Mouse (Mus musculus) liver, embryonic 16.5 days (tissue): ENCODE results near the gene Arl15. TPM values are rescaled to one million over a fixed set of nuclear protein-coding genes. Genes with fewer than 3 reads are reported as not detected.

Experiments
- ATAC-seq: fragments of 200-750 bp; cut with Nextera tagmentation; 2 replicates; pipeline ENCODE4 v1.8.0; 2017; ENCODE audit warnings: low read depth, mild to moderate bottlenecking, moderate number of reproducible peaks, moderate library complexity
- H3K27ac ChIP-seq: fragments of 300-500 bp; sonication (generic); 2 replicates; pipeline ENCODE4 v1.5.1; 2014; ENCODE audit warnings: mild to moderate bottlenecking, low read length
- H3K27me3 ChIP-seq: fragments of 300-500 bp; sonication (generic); 2 replicates; pipeline ENCODE4 v1.6.1; 2014; ENCODE audit warnings: low read depth, low read length, mixed read lengths; ENCODE audit not compliant: control insufficient read depth, insufficient read depth
- H3K36me3 ChIP-seq: fragments of 300-500 bp; sonication (generic); 2 replicates; pipeline ENCODE4 v1.6.1; 2014; ENCODE audit warnings: mild to moderate bottlenecking; ENCODE audit not compliant: control insufficient read depth, insufficient read depth
- H3K4me1 ChIP-seq: fragments of 300-500 bp; sonication (generic); 2 replicates; pipeline ENCODE4 v1.6.1; 2014; ENCODE audit warnings: low read depth, low read length, mixed read lengths; ENCODE audit not compliant: control insufficient read depth
- H3K4me2 ChIP-seq: fragments of 300-500 bp; sonication (generic); 2 replicates; pipeline ENCODE4 v1.6.1; 2014; ENCODE audit warnings: low read depth, low read length, mixed read lengths
- H3K4me3 ChIP-seq: fragments of 300-500 bp; sonication (generic); 2 replicates; pipeline ENCODE4 v1.5.1; 2014; ENCODE audit warnings: low read depth, mild to moderate bottlenecking, low read length
- H3K9ac ChIP-seq: fragments of 300-500 bp; sonication (generic); 2 replicates; pipeline ENCODE4 v1.6.1; 2014; ENCODE audit warnings: low read depth, low read length
- H3K9me3 ChIP-seq: fragments of 300-500 bp; sonication (generic); replicated peaks from 2 replicates; pipeline ENCODE4 v1.6.1; 2016; ENCODE audit warnings: low read length; ENCODE audit not compliant: control insufficient read depth
- WGBS: fragments of 180-500 bp; shearing (Covaris S2); extraction: QIAGEN DNeasy Blood & Tissue Kit; methylation state at CpG from one replicate; pipeline ENCODE4 v1.1.7; 2014; ENCODE audit not compliant: insufficient replicate concordance; 5-methylcytosine and 5-hydroxymethylcytosine counted together
- polyA plus RNA-seq: library from polyadenylated mRNA; unstranded; fragments of >200 nt; fragmentation: Nextera tagmentation; extraction: Ambion mirVana; gene quantifications from 2 replicates; pipeline ENCODE4 v1.2.1, GENCODE M21; 2015

The Arl15 gene
- polyA plus RNA-seq, 1 experiment from 2014 or later = 2.9 TPM

DNA sequence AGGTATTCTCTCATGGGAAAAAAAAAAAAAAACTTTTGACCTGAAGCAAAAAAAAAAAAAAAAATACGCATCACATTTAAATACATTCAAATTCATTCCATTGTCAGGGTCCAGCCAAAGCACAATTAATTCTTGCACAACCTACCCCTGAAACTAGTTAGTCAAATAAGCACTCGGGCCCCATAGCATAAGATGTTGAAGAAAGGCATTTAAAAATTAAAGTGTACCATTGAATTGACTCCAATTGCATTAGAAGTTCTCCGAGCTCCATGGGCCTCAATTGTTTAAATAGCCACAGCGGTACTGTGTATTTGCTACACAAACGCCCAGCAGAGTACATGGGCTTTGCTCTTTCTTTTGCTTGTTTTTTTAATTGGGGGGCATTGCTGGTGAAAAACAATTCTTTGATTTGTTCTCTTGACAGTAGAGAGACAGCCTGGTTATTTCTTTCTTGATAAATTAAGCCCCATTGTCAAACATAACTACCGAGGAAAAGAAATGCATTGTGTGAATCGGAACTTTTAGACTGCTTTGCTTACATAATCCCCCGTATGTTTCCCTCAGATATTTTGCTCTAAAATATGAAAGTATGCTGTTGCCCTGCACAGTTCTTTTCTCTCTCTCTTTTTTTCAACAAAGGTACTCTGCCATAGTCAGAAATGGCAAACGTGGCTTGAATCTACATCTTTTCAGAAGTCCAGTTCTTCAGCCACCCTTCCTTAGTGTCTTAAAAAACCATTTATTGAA lies 201.4 kb downstream of the Arl15 start:
- H3K27me3 ChIP-seq = no peaks in the 10 kb centered on the region
- no peaks in the 10 kb centered on the region for H3K36me3 ChIP-seq
- no peaks in the 10 kb centered on the region for H3K4me1 ChIP-seq
- 74% methylated on average over 9 of the region's 9 CpGs for WGBS
- H3K27ac ChIP-seq = no peak overlapping the region
- H3K9me3 ChIP-seq = no peaks in the 10 kb centered on the region
- no peak overlapping the region for H3K4me2 ChIP-seq
- no peak overlapping the region for H3K9ac ChIP-seq
- no peak overlapping the region for H3K4me3 ChIP-seq
- no peak for ATAC-seq

DNA sequence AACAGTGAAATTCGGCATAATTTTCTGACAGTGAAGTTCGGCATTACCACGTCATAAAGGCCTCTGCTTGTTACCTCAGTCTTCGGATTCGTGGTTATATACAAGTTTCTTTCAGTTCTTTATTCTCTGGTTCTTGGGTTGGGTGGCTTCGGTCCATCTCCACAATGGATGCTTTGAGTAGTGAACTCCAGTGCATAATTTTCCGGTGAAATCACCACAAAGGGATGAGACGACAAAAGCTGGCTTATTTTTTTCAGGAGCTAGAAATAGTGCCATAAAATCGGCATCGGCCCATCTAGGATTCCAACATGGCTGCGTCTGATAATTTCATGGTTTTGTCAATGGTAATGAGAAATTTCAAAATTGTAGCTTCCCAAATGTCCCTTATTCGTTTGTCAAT lies 204.5 kb downstream of the Arl15 start:
- no peaks in the 10 kb centered on the region for H3K36me3 ChIP-seq
- no peak overlapping the region for H3K27ac ChIP-seq
- H3K4me1 ChIP-seq = no peaks in the 10 kb centered on the region
- no peak overlapping the region for H3K4me2 ChIP-seq
- H3K4me3 ChIP-seq = no peak overlapping the region
- H3K9ac ChIP-seq = no peak overlapping the region
- 83% methylated on average over 12 of the region's 12 CpGs for WGBS
- H3K9me3 ChIP-seq = no peaks in the 10 kb centered on the region
- no peaks in the 10 kb centered on the region for H3K27me3 ChIP-seq
- no peak for ATAC-seq

DNA sequence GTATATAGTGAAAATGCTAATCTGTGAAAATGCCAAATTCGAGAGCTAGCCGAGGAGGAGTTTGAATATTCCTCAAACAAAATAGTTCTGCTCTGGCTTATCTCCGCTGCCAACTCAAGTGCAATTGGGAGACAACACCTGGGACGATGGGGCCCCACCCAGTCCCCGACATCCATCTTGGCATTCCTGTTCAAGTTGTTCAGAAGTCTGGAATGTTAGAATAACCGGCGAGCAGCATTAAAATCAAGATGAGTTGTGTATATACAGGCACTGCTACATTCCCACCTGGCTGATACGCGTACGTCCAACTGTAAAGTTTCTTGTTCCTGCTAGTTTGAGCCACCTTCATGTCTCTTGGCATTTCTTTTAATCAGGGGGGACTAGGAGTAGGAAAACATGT lies 209.2 kb downstream of the Arl15 start:
- Histone ChIP-seq H3K27ac (no peak overlapping the region), H3K9me3 (no peaks in the 10 kb centered on the region), H3K4me2 (no peak overlapping the region), H3K4me3 (no peak overlapping the region), H3K36me3 (no peaks in the 10 kb centered on the region), H3K9ac (no peak overlapping the region), H3K27me3 (no peaks in the 10 kb centered on the region), H3K4me1 (no peaks in the 10 kb centered on the region)
- ATAC-seq = no peak
- WGBS = 84% methylated on average over 10 of the region's 10 CpGs

DNA sequence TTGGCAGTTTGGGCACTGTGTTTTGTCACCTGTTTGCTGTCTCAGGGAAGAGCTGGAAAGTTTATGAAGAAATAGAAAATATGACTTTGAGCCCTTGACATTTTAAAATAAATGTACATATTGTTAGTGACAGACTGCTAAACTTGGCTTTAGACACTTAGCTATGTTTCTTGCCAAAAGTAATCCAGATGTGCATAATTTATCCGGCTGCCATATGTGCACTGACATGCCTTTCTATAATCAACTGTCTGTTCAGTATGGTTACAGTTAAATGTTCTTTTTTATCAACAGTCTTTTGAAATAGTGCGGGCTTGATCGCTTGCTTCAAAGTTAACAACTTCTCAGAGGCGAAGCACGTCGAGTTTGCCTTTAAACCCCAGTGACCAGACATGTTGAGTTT lies 209.9 kb downstream of the Arl15 start:
- ATAC-seq = no peak
- H3K4me1 ChIP-seq = no peaks in the 10 kb centered on the region

DNA sequence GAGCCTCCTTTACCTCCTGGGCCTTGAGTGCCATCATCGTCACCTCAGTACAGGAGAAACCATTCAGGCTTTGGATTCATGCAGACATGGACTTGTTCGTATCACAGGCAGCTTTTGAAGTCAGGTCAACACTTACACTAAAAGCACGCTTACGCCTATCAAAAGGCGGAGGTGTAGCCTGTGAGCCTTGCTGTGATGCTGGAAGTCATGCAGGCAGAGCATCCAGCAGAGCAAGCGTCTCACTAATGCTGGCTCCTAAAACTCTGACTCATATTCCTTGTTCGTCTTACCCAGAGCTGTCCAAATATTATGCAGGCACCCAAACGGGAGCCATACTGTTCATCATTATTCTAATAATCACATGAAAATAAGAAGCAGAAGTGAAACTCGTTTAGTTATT lies 215.5 kb downstream of the Arl15 start:
- Histone ChIP-seq H3K9ac (no peak overlapping the region), H3K27ac (no peak overlapping the region), H3K27me3 (no peaks in the 10 kb centered on the region), H3K4me1 (no peaks in the 10 kb centered on the region), H3K4me3 (no peak overlapping the region), H3K9me3 (no peaks in the 10 kb centered on the region), H3K36me3 (no peaks in the 10 kb centered on the region), H3K4me2 (no peak overlapping the region)
- ATAC-seq = no peak
- WGBS = 78% methylated on average over 9 of the region's 9 CpGs

More for the DNA sequence above, 209.9 kb downstream of the Arl15 start:
- Histone ChIP-seq H3K4me2 (no peak overlapping the region), H3K27me3 (no peaks in the 10 kb centered on the region), H3K36me3 (no peaks in the 10 kb centered on the region), H3K9ac (no peak overlapping the region), H3K27ac (no peak overlapping the region), H3K9me3 (no peaks in the 10 kb centered on the region), H3K4me3 (no peak overlapping the region)
- WGBS = 79% methylated on average over 6 of the region's 6 CpGs

DNA sequence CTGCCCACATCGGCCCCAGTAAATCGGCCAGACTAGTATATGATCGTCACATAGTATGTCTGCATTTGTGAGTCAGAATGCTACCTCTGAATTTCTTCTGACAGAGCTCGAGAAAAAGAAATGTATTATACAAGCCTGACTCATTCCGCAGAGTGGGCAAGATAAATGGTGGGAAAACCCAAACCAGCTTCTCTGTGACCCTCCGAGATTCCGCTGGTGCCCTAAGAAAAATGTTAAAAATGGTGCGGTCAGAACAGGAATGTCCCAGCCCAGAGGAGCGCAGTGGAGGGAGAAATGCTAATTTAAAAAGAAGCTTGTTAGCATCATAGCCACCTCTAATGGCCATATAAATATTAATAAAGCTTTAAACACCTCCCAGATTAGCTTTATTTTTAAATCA lies 216.2 kb downstream of the Arl15 start:
- 83% methylated on average over 9 of the region's 9 CpGs for WGBS
- no peak for ATAC-seq
- Histone ChIP-seq H3K9me3 (no peaks in the 10 kb centered on the region), H3K4me3 (no peak overlapping the region), H3K4me2 (no peak overlapping the region), H3K27ac (no peak overlapping the region), H3K27me3 (no peaks in the 10 kb centered on the region), H3K9ac (no peak overlapping the region), H3K4me1 (no peaks in the 10 kb centered on the region), H3K36me3 (no peaks in the 10 kb centered on the region)

DNA sequence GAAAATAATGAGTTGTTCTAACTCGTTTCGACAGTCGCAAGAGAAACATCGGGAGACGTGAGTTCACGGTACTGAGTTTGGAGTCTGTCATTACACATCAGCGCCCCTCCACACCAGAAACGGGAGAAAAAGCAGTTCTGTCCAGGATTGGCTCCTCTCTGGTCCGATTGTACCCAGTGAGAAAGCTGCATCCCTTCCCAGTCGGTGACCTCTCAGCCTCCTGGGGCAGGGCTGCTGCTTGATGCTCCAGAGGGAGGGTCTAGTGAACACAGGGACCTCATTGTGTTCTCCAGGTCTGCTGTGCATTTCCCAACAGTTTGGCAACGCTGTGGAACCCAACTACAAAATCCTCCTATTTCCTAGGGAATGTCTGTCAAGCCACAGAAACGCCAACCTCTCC lies 216.7 kb downstream of the Arl15 start:
- 77% methylated on average over 12 of the region's 12 CpGs for WGBS
- Histone ChIP-seq H3K27me3 (no peaks in the 10 kb centered on the region), H3K27ac (no peak overlapping the region), H3K4me3 (no peak overlapping the region), H3K9me3 (no peaks in the 10 kb centered on the region), H3K36me3 (no peaks in the 10 kb centered on the region), H3K4me2 (no peak overlapping the region), H3K9ac (no peak overlapping the region), H3K4me1 (no peaks in the 10 kb centered on the region)
- ATAC-seq = no peak

DNA sequence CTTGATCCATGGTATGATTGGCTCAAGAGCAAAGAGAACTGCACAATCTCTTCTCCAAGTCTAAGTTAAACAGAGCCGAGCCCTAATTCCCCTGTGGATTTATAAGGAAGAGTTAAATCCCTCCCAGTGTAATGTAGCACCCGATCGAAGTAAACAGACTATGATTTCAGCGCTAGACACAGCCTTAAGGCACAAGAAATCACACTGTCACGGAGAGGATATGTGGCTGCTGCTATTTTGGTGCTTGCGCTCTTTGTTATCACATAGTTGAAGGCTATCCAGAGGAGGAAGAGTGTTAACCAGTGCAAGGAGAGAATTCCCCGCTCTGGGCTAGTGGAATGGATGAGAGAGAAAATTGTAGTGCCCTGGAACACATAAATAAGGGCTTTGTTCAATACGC lies 223.6 kb downstream of the Arl15 start:
- Histone ChIP-seq H3K4me1 (no peaks in the 10 kb centered on the region), H3K9ac (no peak overlapping the region), H3K27me3 (no peaks in the 10 kb centered on the region), H3K27ac (no peak overlapping the region), H3K4me3 (no peak overlapping the region), H3K36me3 (no peaks in the 10 kb centered on the region), H3K4me2 (no peak overlapping the region), H3K9me3 (no peaks in the 10 kb centered on the region)
- no peak for ATAC-seq
- WGBS = 78% methylated on average over 8 of the region's 8 CpGs

DNA sequence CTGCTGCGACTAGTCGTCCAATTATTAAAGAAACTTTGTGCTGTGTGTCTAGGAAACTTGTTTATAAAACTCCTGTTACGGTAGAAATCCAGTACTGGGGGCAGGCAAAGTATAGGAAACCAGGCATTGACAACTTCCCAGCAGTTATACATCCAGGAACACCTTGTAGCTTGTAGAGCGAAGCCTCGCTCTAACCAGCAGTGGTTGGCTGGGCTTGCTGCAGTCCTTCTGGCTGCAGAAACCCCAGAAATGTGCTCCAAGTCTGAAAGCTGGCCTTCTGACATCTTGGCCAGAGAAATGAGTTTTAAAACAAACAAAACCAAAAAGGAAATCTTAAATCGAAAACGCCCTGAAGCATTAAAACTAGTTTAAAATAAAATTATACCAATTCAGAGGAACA lies 229.2 kb downstream of the Arl15 start:
- no peaks in the 10 kb centered on the region for H3K4me1 ChIP-seq
- H3K4me3 ChIP-seq = no peak overlapping the region
- H3K36me3 ChIP-seq = no peaks in the 10 kb centered on the region
- H3K27ac ChIP-seq = no peak overlapping the region
- H3K9ac ChIP-seq = no peak overlapping the region
- no peak for ATAC-seq
- H3K9me3 ChIP-seq = no peaks in the 10 kb centered on the region
- H3K4me2 ChIP-seq = no peak overlapping the region
- WGBS = 81% methylated on average over 7 of the region's 7 CpGs
- H3K27me3 ChIP-seq = no peaks in the 10 kb centered on the region
